Mouse (Mus musculus) Muller cell, postnatal 12 days (primary cell): ENCODE results near the gene Cdh8.
"Not testable (repeated sequence)": the region's sequence is repeated elsewhere in the genome, so short reads cannot be mapped to it uniquely, and the experiment has no call there.

ENCODE experiments used
- DNase-seq: peaks from one replicate; pipeline ENCODE4 v3.0.0-alpha.2; 2015; ENCODE audit errors: inconsistent ontology term

Cdh8 gene

GRCm38 (mm10) chr8:99285103-99285502, 131.2 kb downstream of the Cdh8 start:
- DNase-seq = no peak

- DNase-seq = no peak
Measured at GRCm38 (mm10) chr8:99280375-99280774, 135.9 kb downstream of the Cdh8 start.

GRCm38 (mm10) chr8:99267133-99267532, 149.1 kb downstream of the Cdh8 start:
- DNase-seq = no peak

- peak; percentile 62 for DNase-seq
Measured at GRCm38 (mm10) chr8:99234372-99234771, 181.9 kb downstream of the Cdh8 start.

GRCm38 (mm10) chr8:99223697-99224096, 192.6 kb downstream of the Cdh8 start:
- DNase-seq = no peak

- no peak for DNase-seq
Measured at GRCm38 (mm10) chr8:99205194-99205593, 211.1 kb downstream of the Cdh8 start.

GRCm38 (mm10) chr8:99190643-99191042, 225.6 kb downstream of the Cdh8 start:
- DNase-seq = no peak

- DNase-seq = no peak
Measured at GRCm38 (mm10) chr8:99186879-99187278, 229.4 kb downstream of the Cdh8 start.

GRCm38 (mm10) chr8:99184186-99184585, 232.1 kb downstream of the Cdh8 start:
- DNase-seq = no peak

- DNase-seq = no peak
Measured at GRCm38 (mm10) chr8:99166966-99167365, 249.3 kb downstream of the Cdh8 start.

- no peak for DNase-seq
Measured at GRCm38 (mm10) chr8:99161633-99162032, 254.6 kb downstream of the Cdh8 start.

GRCm38 (mm10) chr8:99145436-99145835, 270.8 kb downstream of the Cdh8 start:
- no peak for DNase-seq

GRCm38 (mm10) chr8:99144761-99145160, 271.5 kb downstream of the Cdh8 start:
- not testable (repeated sequence) for DNase-seq

- DNase-seq = no peak
Measured at GRCm38 (mm10) chr8:99098453-99098852, 317.8 kb downstream of the Cdh8 start.

- no peak for DNase-seq
Measured at GRCm38 (mm10) chr8:99051344-99051743, 364.9 kb downstream of the Cdh8 start.

GRCm38 (mm10) chr8:99048664-99049363, 367.5 kb downstream of the Cdh8 start:
- no peak for DNase-seq

- no peak for DNase-seq
Measured at GRCm38 (mm10) chr8:99040423-99040822, 375.8 kb downstream of the Cdh8 start.

GRCm38 (mm10) chr8:99031060-99031459, 385.2 kb downstream of the Cdh8 start:
- no peak for DNase-seq
